Mouse (Mus musculus) fibroblast of lung, adult 2 months (primary cell): ENCODE data around the gene Cactin.

Experiments
- DNase-seq: peaks from one replicate; pipeline ENCODE4 v3.0.0-alpha.2; 2011; ENCODE audit warnings: low read depth

Gene Cactin

GRCm38 (mm10) chr10:81365073-81365472, 44.2 kb downstream of the Cactin start:
- no peak for DNase-seq

- no peak for DNase-seq
These were observed 45.0 kb downstream of the Cactin start, which contains the start of gene 4930404N11Rik for GRCm38 (mm10) chr10:81365672-81366476. Gene 4930404N11Rik, minus strand, starts transcription at chr10:81365816.

GRCm38 (mm10) chr10:81366477-81367206, 45.7 kb downstream of the Cactin start:
- no peak for DNase-seq

- no peak for DNase-seq
These were observed 46.2 kb downstream of the Cactin start for GRCm38 (mm10) chr10:81367207-81367495.

- no peak for DNase-seq
These were observed 54.4 kb downstream of the Cactin start for GRCm38 (mm10) chr10:81375322-81375721.
